Comparison of ENCODE assay signal across 8 mouse cellular contexts in the genomic region with DNA sequence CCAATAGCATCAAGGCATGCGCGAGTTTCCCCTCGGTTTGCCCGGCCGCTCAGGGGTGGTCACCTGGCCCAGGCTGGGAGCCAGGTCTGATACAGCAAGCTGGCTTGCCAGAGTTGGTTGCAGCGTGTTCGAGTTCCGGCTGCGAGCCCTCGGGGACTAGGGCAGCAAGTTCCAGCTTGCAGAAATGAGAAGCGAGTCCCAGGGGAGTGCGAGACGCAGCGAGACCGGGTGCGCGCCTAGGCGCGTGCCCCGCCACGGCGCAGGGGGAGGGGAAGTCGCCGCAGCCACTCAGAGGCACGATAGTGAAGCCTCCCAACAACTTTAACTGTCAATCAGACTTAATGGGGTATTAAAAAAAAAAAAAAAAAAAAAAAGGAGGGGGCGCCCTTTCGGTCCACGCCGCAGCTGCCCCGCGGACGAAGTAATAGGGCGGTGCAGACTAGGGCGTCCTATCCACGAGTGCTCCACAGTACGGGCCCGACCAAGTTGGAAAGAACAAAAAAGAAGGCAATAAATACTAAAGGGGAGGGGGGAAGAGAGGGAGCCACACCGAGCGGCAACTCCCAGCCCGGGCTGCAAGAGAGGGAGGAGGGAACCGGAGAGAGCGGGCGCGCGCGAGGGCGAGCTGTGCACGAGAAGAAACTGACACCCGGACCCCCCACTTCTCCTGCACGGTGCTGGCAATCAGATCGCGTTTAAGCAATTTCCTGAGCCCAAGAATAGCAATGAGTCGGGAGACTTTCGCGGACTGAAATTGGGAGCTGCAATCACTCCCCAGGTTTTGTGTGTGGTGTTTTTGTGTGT. TPM values are rescaled to one million over a fixed set of nuclear protein-coding genes. Genes with fewer than 3 reads are reported as not detected.
DNase-seq lines count a peak whose midpoint lies in the region; ATAC-seq and TF ChIP-seq lines count a peak whose summit lies in the region.

Gene Dhrs3, plus strand, starts transcription at position 695 of the 804 bp plus-strand sequence.

- peak; percentile 54 for DNase-seq in T-cell, adult 2 months (ENCODE audit: low spot score)
- peak; percentile 94 for DNase-seq in gastrocnemius, adult 2 months
- DNase-seq in left cerebral cortex, adult 8-10 months (ENCODE audit: low spot score in 2 of 2): peak; percentile 36 to 57
- DNase-seq in right cerebral cortex, adult 2 months (ENCODE audit: low spot score in 2 of 2): peak; percentile 53 to 70
- DNase-seq in urinary bladder, postnatal 14 days (ENCODE audit: low spot score): peak; percentile 92

- TF ChIP-seq CTCF in gastrocnemius, adult 2 months (IDR thresholded peaks at IDR 0.05): no peak

- no peaks in the 10 kb centered on the region for H3K36me3 ChIP-seq in hindbrain, embryonic 16.5 days (ENCODE audit: control insufficient read depth, insufficient read depth, low read length)
- peaks cover 44% of the 10 kb centered on the region for H3K36me3 ChIP-seq in megakaryocyte, embryonic 14.5 days (replicated peaks; ENCODE audit: low read length)

- peak; percentile 51 for ATAC-seq in common myeloid progenitor, adult 5-6 weeks (replicated peaks; ENCODE audit: low read depth, poor library complexity, severe bottlenecking)
- peak; percentile 65 for ATAC-seq in hindbrain, embryonic 16.5 days

- peaks cover 22% of the 10 kb centered on the region for H3K4me1 ChIP-seq in hindbrain, embryonic 16.5 days (ENCODE audit: control insufficient read depth, insufficient read depth, low read depth, low read length)
- H3K4me1 ChIP-seq in megakaryocyte, embryonic 14.5 days: peaks cover 61% of the 10 kb centered on the region

- H3K27me3 ChIP-seq in hindbrain, embryonic 16.5 days (replicated peaks; ENCODE audit: control insufficient read depth, insufficient read depth, low read length): peaks cover 19% of the 10 kb centered on the region
- no peaks in the 10 kb centered on the region for H3K27me3 ChIP-seq in megakaryocyte, embryonic 14.5 days (replicated peaks)

- H3K9ac ChIP-seq in hindbrain, embryonic 16.5 days (ENCODE audit: low read depth, low read length): peak within 1 kb of the TSS; percentile 65

- peak within 1 kb of the TSS; percentile 96 for H3K4me3 ChIP-seq in gastrocnemius, adult 2 months
- H3K4me3 ChIP-seq in hindbrain, embryonic 16.5 days (ENCODE audit: low read length): peak within 1 kb of the TSS; percentile 55
- peak within 1 kb of the TSS; percentile 99 for H3K4me3 ChIP-seq in megakaryocyte, embryonic 14.5 days (replicated peaks)

- peak within 1 kb of the TSS; percentile 98 for H3K4me2 ChIP-seq in hindbrain, embryonic 16.5 days (ENCODE audit: low read length)

- intact Hi-C loops in gastrocnemius, adult 2 months (cut with DNase I): loop anchor here (1.0 to 5.0 kb wide), 4 partner anchors 38 to 395 kb away; no protein-coding TSS in a partner anchor

- peak within 1 kb of the TSS; percentile 95 for H3K27ac ChIP-seq in gastrocnemius, adult 2 months
- peak within 1 kb of the TSS; percentile 73 for H3K27ac ChIP-seq in hindbrain, embryonic 16.5 days (ENCODE audit: low read depth, low read length)

- WGBS in hindbrain, embryonic 16.5 days: 1% methylated on average over 54 of the region's 55 CpGs

- H3K9me3 ChIP-seq in hindbrain, embryonic 16.5 days (ENCODE audit: control insufficient read depth, low read length): no peaks in the 10 kb centered on the region
- H3K9me3 ChIP-seq in megakaryocyte, embryonic 14.5 days: no peaks in the 10 kb centered on the region

RNA-seq across cellular contexts. Expression of gene Dhrs3, which starts in this region (rescaled TPM):
- total RNA-seq in common myeloid progenitor, adult 5-6 weeks (2017): 37.1 and 46.3 TPM in 2 replicates
- total RNA-seq in gastrocnemius, adult 2 months (2021): 10 to 100 TPM; 59.5 to 63.7 TPM
- 51.8 and 55.7 TPM in 2 replicates for polyA plus RNA-seq in hindbrain, embryonic 16.5 days (2015; fragmentation: Nextera tagmentation; extraction: Ambion mirVana)
- 10 to 100 TPM; 30.2 to 35.8 (median 32.5) TPM for total RNA-seq in left cerebral cortex, adult 8-10 months (2022)
- 44.7 and 211 TPM in 2 replicates for polyA plus RNA-seq in megakaryocyte, embryonic 14.5 days (2012; ENCODE audit: insufficient read depth, low replicate concordance)

Comparison
In these comparisons a context has a peak if more than half of its experiments do, and no peak if none do; other contexts are left out.
1. Peak in every context shown above with its lines: DNase-seq, ATAC-seq, H3K4me3 ChIP-seq and H3K27ac ChIP-seq.